Mouse (Mus musculus): Measurements from ENCODE around the gene Fbxl17. TPM values are rescaled to one million over a fixed set of nuclear protein-coding genes. Genes with fewer than 3 reads are reported as not detected.

Fbxl17 gene
- polyA plus RNA-seq, 1 experiment from 2014 or later, result 7.5 TPM

DNA sequence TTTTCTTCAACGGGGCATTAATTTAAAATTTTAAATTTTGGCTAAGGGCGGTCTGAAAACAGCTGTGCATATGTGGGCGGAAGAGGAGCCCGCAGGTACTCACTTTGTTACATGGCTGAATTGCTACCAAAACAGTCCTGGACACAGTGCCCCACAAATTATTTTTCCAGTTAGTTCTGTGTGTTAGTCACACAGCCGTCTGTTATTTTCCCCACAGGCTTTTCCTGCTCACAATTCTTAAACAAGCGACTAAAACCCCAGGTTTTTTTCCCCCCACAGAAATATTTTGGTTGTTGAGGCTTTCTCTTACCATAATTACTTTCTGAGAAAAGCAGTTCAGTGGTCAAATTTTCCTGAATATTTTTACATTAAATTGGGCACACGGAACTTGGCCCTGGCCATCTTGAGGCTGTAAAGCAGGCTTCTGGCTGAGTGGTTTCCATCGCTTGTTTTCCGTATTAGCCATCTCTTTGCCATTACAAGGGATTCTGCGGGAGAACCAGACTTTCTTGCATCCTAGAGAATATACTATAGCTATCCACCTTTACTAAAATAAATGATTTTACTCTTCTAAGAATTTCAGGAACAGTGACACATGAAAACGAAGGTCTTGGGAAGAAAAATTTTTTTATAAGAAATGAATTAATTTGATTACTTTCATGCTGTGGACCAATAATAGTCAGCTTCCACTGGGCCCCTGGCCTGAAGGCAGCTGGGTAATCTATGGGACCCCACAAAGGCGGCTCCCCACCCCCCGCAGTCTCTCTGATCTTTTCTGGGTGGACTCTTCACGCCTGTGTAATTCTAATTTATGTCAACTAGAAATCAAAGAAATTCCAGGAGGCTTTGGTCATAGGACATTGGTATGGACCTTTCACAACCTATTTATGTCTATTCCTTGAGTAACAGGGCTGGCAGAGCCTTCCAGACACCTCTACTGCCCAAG is 424.5 kb downstream of the Fbxl17 start:
- Histone ChIP-seq H3K27ac (peak overlapping the region; percentile 68), H3K27me3 (no peaks in the 10 kb centered on the region; the same call in 1 of the 2 replicates), H3K9ac (replicated peaks) (no peak overlapping the region), H3K36me3 (no peaks in the 10 kb centered on the region), H3K9me3 (no peaks in the 10 kb centered on the region), H3K4me3 (replicated peaks) (no peak overlapping the region), H3K4me1 (replicated peaks) (peaks cover 45% of the 10 kb centered on the region), H3K4me2 (peak overlapping the region; percentile 23)
- ATAC-seq (ENCODE audit: insufficient number of reproducible peaks, insufficient read depth, low FRiP score, low TSS enrichment, low read depth), result no peak
- WGBS, result 53% methylated on average over 14 of the region's 14 CpGs

- H3K4me3 ChIP-seq (replicated peaks), result no peak overlapping the region
- H3K4me2 ChIP-seq, result no peak overlapping the region
- H3K36me3 ChIP-seq, result no peaks in the 10 kb centered on the region
- no peak for ATAC-seq (ENCODE audit: insufficient number of reproducible peaks, insufficient read depth, low FRiP score, low TSS enrichment, low read depth)
- no peaks in the 10 kb centered on the region for H3K9me3 ChIP-seq
- 63% methylated on average over 6 of the region's 6 CpGs for WGBS
- peaks cover 46% of the 10 kb centered on the region for H3K4me1 ChIP-seq (replicated peaks)
- no peaks in the 10 kb centered on the region; the same call in 1 of the 2 replicates for H3K27me3 ChIP-seq
- H3K9ac ChIP-seq (replicated peaks), result no peak overlapping the region
- H3K27ac ChIP-seq, result no peak overlapping the region
Observed at GRCm38 (mm10) chr17:63073342-63073741, 426.5 kb downstream of the Fbxl17 start.

GRCm38 (mm10) chr17:63071134-63071923 is 428.5 kb downstream of the Fbxl17 start:
- no peak for ATAC-seq (ENCODE audit: insufficient number of reproducible peaks, insufficient read depth, low FRiP score, low TSS enrichment, low read depth)
- Histone ChIP-seq H3K9ac (replicated peaks) (no peak overlapping the region), H3K27ac (no peak overlapping the region), H3K4me1 (replicated peaks) (peaks cover 31% of the 10 kb centered on the region), H3K4me2 (no peak overlapping the region), H3K36me3 (no peaks in the 10 kb centered on the region), H3K9me3 (no peaks in the 10 kb centered on the region), H3K4me3 (replicated peaks) (no peak overlapping the region), H3K27me3 (no peaks in the 10 kb centered on the region; the same call in 1 of the 2 replicates)
- 73% methylated on average over 15 of the region's 15 CpGs for WGBS

GRCm38 (mm10) chr17:63070161-63070761 is 429.6 kb downstream of the Fbxl17 start:
- H3K4me3 ChIP-seq (replicated peaks), result no peak overlapping the region
- 81% methylated on average over 5 of the region's 5 CpGs for WGBS
- H3K9ac ChIP-seq (replicated peaks), result no peak overlapping the region
- no peak overlapping the region for H3K27ac ChIP-seq
- ATAC-seq (ENCODE audit: insufficient number of reproducible peaks, insufficient read depth, low FRiP score, low TSS enrichment, low read depth), result no peak
- peaks cover 22% of the 10 kb centered on the region for H3K4me1 ChIP-seq (replicated peaks)
- H3K9me3 ChIP-seq, result no peaks in the 10 kb centered on the region
- no peaks in the 10 kb centered on the region; the same call in 1 of the 2 replicates for H3K27me3 ChIP-seq
- no peaks in the 10 kb centered on the region for H3K36me3 ChIP-seq
- H3K4me2 ChIP-seq, result no peak overlapping the region

- H3K36me3 ChIP-seq, result peaks cover 4% of the 10 kb centered on the region; the same call in 1 of the 2 replicates
- WGBS, result 62% methylated on average over 5 of the region's 5 CpGs
- no peak for ATAC-seq (ENCODE audit: insufficient number of reproducible peaks, insufficient read depth, low FRiP score, low TSS enrichment, low read depth)
- no peaks in the 10 kb centered on the region for H3K4me1 ChIP-seq (replicated peaks)
- H3K9ac ChIP-seq (replicated peaks), result no peak overlapping the region
- no peaks in the 10 kb centered on the region for H3K9me3 ChIP-seq
- H3K27ac ChIP-seq, result no peak overlapping the region
- H3K27me3 ChIP-seq, result no peaks in the 10 kb centered on the region
- H3K4me2 ChIP-seq, result no peak overlapping the region
- H3K4me3 ChIP-seq (replicated peaks), result no peak overlapping the region
Observed at GRCm38 (mm10) chr17:63062785-63063184, 437.0 kb downstream of the Fbxl17 start.

DNA sequence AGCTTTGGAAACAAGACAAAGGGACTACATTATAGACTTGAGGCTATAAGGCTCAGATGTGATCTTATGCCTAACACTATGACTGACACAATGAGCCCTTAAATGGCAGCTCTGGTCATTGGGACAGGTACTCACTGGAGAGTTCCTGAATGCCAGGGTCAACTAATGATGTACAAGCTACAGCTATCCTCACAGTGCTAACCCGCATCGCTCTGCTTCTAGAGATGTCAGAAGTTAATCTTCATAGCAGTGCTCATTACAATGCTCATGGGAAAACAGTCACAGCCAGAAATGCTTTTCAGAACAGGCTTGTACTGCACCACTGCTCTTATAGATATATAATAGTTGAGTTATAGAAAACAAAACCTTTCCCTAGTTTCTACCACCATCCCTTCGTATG is 438.0 kb downstream of the Fbxl17 start:
- no peak overlapping the region for H3K4me2 ChIP-seq
- H3K4me3 ChIP-seq (replicated peaks), result no peak overlapping the region
- no peaks in the 10 kb centered on the region for H3K9me3 ChIP-seq
- H3K36me3 ChIP-seq, result peaks cover 4% of the 10 kb centered on the region; the same call in 1 of the 2 replicates
- H3K4me1 ChIP-seq (replicated peaks), result no peaks in the 10 kb centered on the region
- H3K27ac ChIP-seq, result no peak overlapping the region
- H3K9ac ChIP-seq (replicated peaks), result no peak overlapping the region
- H3K27me3 ChIP-seq, result no peaks in the 10 kb centered on the region
- no peak for ATAC-seq (ENCODE audit: insufficient number of reproducible peaks, insufficient read depth, low FRiP score, low TSS enrichment, low read depth)
- 94% methylated on average over 3 of the region's 3 CpGs for whole genome bisulfite sequencing

DNA sequence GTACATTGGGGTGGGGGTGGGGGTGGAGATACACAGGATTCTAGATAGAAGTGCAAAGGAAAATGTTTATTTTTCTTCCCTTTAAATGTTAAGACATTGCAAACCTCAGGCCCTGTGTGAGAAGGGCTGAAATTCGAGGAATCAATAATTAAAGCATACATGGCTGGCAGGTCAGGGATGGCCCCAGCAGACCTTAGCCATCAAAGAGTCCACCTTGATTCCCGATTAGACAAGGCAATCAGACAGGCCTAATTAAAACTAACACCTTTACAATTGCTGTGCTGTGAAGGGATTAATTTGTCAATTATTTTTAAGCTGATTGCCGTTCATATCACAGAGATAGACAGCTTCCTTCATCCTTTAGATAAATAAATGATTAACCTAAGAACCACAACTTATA is 439.0 kb downstream of the Fbxl17 start:
- H3K4me2 ChIP-seq, result no peak overlapping the region
- 61% methylated on average over 3 of the region's 3 CpGs for WGBS
- ATAC-seq (ENCODE audit: insufficient number of reproducible peaks, insufficient read depth, low FRiP score, low TSS enrichment, low read depth), result no peak

DNA sequence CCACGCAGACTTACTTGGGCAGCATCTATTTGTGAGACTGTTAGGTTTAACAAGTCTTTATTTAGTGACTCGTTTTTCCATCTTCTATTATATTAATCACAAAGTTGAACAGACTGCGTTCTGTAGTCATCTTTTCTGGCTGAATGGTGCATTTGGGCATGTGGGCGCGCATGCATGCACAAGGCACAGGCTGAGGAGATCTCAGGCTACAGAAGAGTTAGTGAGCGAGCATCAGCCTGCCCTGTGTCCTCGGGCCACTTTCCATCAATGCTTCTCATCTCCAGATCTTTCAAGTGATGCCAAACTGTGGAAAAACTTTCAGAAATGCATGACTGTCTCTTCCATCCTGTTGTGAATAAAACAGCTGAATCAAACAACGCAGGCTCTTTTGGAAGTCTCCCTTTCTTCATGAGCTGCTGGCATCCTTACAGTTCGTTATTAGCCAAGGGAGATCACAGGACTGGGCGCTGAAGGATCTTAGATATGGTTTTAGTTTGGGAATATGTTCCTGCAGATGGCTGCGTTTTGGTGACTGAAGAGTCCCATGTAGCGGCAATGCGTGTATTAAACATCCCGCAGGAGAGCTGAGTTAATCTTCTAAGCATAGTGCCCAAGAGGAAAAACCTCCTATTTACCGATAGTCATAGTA is 442.0 kb downstream of the Fbxl17 start:
- no peak for ATAC-seq (ENCODE audit: insufficient number of reproducible peaks, insufficient read depth, low FRiP score, low TSS enrichment, low read depth)
- WGBS, result 82% methylated on average over 15 of the region's 15 CpGs

More for the DNA sequence above, 439.0 kb downstream of the Fbxl17 start:
- Histone ChIP-seq H3K9me3 (no peaks in the 10 kb centered on the region), H3K4me1 (replicated peaks) (no peaks in the 10 kb centered on the region), H3K9ac (replicated peaks) (no peak overlapping the region), H3K27ac (no peak overlapping the region), H3K36me3 (peaks cover 4% of the 10 kb centered on the region; the same call in 1 of the 2 replicates), H3K4me3 (replicated peaks) (no peak overlapping the region), H3K27me3 (no peaks in the 10 kb centered on the region)

GRCm38 (mm10) chr17:63056976-63057375 is 442.8 kb downstream of the Fbxl17 start:
- H3K9me3 ChIP-seq, result no peaks in the 10 kb centered on the region
- 89% methylated on average over 3 of the region's 3 CpGs for WGBS
- no peak for ATAC-seq (ENCODE audit: insufficient number of reproducible peaks, insufficient read depth, low FRiP score, low TSS enrichment, low read depth)
- no peak overlapping the region for H3K4me3 ChIP-seq (replicated peaks)
- no peaks in the 10 kb centered on the region for H3K27me3 ChIP-seq
- peaks cover 4% of the 10 kb centered on the region; the same call in 1 of the 2 replicates for H3K36me3 ChIP-seq
- H3K9ac ChIP-seq (replicated peaks), result no peak overlapping the region
- no peak overlapping the region for H3K4me2 ChIP-seq
- no peak overlapping the region for H3K27ac ChIP-seq
- no peaks in the 10 kb centered on the region for H3K4me1 ChIP-seq (replicated peaks)

More for the DNA sequence above, 442.0 kb downstream of the Fbxl17 start:
- no peaks in the 10 kb centered on the region for H3K27me3 ChIP-seq
- no peak overlapping the region for H3K4me2 ChIP-seq
- H3K27ac ChIP-seq, result no peak overlapping the region
- no peak overlapping the region for H3K4me3 ChIP-seq (replicated peaks)
- H3K36me3 ChIP-seq, result peaks cover 4% of the 10 kb centered on the region; the same call in 1 of the 2 replicates
- H3K9me3 ChIP-seq, result no peaks in the 10 kb centered on the region
- no peaks in the 10 kb centered on the region for H3K4me1 ChIP-seq (replicated peaks)
- H3K9ac ChIP-seq (replicated peaks), result no peak overlapping the region

GRCm38 (mm10) chr17:63053311-63053710 is 446.5 kb downstream of the Fbxl17 start:
- Histone ChIP-seq H3K4me3 (replicated peaks) (no peak overlapping the region), H3K4me1 (replicated peaks) (no peaks in the 10 kb centered on the region), H3K9ac (replicated peaks) (no peak overlapping the region), H3K27ac (no peak overlapping the region), H3K4me2 (no peak overlapping the region), H3K9me3 (no peaks in the 10 kb centered on the region), H3K36me3 (no peaks in the 10 kb centered on the region), H3K27me3 (no peaks in the 10 kb centered on the region)
- 88% methylated on average over 3 of the region's 3 CpGs for WGBS
- no peak for ATAC-seq (ENCODE audit: insufficient number of reproducible peaks, insufficient read depth, low FRiP score, low TSS enrichment, low read depth)

Data from limb, embryonic 12.5 days (tissue).